Mouse (Mus musculus): ENCODE data around the gene Car14.
"Not testable (repeated sequence)": the region's sequence is repeated elsewhere in the genome, so short reads cannot be mapped to it uniquely, and the experiment has no call there.

Car14 gene

DNA sequence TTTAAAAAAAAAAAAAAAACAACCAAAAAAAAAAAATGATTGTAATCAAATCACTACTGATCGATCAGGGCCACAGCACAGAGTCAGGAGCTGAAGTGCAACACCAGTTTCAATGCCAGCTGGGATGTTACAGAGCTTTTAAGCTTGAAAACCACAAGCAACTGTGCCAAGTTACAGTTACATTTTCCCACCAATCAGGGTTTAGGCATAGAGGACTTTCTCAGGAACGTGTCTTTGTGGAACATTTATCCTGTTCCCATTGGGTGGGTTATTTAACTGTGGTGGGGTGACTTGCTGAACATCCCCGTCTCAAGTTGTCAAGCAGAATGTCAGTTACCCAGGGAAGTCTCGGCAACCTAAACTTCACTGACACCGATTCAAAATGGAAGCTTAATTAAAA, 20.6 kb upstream of the Car14 start:
- no peak for DNase-seq (ENCODE audit: low spot score in 2 of 2)

DNA sequence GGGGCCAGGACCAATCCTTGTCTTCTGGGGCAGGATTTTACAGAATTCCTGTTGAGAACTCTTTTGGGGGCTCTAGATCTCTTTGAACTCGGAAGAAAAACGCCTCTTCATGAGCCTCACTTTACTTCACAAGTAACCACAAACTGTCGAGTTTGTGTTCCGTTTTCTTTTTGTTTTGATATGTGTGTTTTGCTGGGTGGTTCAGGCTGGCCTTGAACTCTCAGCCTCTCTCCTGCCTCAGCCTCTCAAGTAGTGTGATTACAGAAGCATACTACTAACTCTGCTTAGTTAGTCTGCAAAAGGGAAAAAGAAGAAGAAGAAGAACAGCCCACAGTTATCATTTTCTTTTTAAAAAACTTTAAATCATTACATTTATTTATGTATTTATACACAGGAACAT, 19.7 kb upstream of the Car14 start:
- DNase-seq (ENCODE audit: low spot score in 2 of 2): no peak

GRCm38 (mm10) chr3:95923429-95923828, 18.9 kb upstream of the Car14 start:
- DNase-seq (ENCODE audit: low spot score in 2 of 2): not testable (repeated sequence)

DNA sequence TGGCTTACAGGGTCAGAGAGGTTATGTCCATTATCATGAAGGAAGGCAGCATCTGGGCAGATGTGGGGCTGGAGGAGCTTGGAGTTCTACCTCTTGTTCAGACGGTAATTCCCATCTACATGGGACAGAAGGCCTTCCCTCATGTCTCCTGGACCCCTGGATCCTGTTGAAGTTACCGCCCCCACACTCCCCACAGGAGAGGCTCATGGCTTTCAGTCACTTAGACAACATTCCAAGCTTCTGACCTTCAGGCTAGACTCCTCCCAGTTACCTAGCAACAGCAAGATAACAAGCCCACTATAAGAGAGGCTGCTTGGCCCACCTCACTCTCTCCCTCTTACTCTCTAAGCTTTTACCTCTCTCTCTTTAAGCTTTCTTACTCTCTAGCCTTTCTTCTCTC, 16.0 kb upstream of the Car14 start:
- DNase-seq (ENCODE audit: low spot score in 2 of 2): not testable (repeated sequence)

- DNase-seq (ENCODE audit: low spot score in 2 of 2): no peak
These were observed 12.3 kb upstream of the Car14 start for GRCm38 (mm10) chr3:95916760-95917159.

DNA sequence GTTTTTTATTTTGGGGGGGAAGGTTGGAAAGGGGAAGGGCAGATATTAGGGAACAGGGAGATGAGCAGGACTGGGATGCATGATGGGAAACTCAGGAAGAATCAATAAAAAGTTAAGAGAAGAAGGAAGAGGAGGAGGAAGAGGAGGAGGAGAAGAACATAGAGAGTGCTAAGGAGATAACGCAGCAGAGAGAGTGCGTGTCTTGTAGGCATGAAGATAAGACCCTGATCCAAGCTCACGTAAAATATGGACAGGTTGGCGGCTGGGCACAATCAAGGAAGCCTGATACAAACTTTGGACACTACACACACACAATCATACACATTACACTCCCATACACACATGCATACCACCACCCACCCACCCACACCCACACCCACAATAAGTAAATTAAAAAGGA, 10.2 kb upstream of the Car14 start:
- DNase-seq (ENCODE audit: low spot score in 2 of 2): no peak

DNA sequence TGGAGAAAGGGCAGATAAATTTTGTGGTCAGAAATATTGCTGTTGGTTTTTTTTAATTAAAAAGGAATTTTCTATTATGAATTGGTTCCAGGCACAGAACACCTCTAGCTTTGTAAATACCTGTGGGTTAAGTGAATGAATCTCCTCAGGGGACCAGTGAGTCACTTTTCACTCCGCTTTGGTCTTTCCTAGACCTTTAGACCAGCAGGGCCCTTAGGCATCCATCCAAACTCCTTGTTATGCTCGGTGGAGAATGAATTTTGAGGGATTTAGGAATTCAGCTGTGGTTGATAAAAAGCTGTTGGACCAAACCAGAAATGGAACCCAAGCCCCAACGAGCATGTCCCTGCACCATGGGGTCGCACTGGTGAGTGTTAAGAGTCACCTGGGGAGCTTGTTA, 3.1 kb upstream of the Car14 start:
- no peak for DNase-seq (ENCODE audit: low spot score in 2 of 2)

DNA sequence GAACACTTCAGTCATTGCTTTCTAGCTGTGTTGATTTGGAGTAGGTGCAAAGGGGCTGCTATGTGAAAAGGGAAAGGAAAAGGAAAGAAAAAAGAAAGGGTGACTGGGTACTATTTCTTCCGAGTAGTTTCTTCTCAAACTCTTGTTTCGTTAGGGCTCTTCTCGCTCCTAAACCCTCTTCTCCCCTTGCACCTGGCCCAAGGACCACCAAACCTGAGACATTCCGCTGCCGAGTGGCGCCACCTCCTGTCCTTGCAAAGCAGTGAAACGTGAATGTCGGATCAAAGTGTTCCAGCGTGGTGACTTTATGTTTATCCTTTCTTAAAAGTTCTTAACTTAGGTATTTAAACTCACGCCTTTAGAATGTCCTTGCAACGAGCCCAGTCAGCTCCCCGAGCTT, 2.4 kb upstream of the Car14 start:
- peak in 1 of 2 experiments; percentile 56 for DNase-seq (ENCODE audit: low spot score in 2 of 2)

- DNase-seq (ENCODE audit: low spot score in 2 of 2): peak in 1 of 2 experiments; percentile 63
These were observed 1.5 kb upstream of the Car14 start for GRCm38 (mm10) chr3:95905940-95906492.

- no peak for DNase-seq (ENCODE audit: low spot score in 2 of 2)
These were observed 852 bp upstream of the Car14 start for GRCm38 (mm10) chr3:95905146-95905939.

DNA sequence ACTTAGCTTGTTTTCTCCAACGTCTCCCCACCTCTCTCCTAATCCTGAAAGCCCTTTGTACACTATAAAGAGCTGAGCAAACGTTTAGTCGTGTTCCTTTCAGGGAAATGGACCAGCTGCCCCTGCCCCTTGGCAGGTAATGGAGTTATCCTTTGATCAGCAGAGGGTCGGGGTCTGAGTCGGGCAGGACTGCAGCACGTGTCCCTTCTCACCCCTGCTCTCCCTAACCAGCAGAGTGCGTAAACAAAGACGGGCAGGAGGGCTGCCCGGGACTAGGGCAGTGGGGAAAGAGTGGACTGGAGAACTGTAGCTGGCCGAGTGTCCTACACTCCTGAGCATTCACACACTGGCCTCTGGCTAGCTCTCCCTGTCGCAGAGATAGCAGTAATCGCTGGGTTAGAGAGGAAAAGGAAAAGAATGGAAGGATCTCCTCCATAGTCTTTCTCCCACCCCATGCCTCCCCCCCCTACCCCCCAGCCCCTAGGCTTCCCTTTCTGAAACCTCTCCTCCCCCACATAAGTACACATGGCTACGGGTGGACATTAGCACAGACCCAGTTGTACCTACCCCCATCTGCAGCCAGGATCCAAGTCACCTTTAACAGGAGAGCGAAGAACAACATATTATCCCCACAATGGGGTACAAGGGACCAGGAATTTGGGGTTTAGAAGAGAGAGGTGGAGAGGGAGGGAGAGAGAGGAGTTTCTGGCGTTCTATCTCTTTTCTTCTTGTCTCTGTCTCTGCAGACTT, 563 bp downstream of the Car14 start:
- DNase-seq (ENCODE audit: low spot score in 2 of 2): no peak

GRCm38 (mm10) chr3:95902643-95903042, 1.8 kb downstream of the Car14 start:
- DNase-seq (ENCODE audit: low spot score in 2 of 2): no peak

DNA sequence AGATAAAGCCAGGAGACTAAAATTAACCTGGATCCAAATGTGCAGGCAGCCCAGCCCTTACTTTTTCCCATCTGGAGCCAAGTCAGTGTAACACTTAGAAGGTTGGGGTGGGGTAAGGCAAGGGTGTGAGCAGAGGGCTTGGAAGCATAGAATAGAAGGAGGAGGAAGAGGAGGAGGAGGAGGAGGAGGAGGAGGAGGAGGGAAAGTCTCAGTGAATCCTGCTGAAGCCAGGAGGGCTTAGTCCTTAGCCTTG, 2.2 kb downstream of the Car14 start:
- DNase-seq (ENCODE audit: low spot score in 2 of 2): no peak

GRCm38 (mm10) chr3:95901616-95902372, 2.7 kb downstream of the Car14 start:
- DNase-seq (ENCODE audit: low spot score in 2 of 2): no peak

DNA sequence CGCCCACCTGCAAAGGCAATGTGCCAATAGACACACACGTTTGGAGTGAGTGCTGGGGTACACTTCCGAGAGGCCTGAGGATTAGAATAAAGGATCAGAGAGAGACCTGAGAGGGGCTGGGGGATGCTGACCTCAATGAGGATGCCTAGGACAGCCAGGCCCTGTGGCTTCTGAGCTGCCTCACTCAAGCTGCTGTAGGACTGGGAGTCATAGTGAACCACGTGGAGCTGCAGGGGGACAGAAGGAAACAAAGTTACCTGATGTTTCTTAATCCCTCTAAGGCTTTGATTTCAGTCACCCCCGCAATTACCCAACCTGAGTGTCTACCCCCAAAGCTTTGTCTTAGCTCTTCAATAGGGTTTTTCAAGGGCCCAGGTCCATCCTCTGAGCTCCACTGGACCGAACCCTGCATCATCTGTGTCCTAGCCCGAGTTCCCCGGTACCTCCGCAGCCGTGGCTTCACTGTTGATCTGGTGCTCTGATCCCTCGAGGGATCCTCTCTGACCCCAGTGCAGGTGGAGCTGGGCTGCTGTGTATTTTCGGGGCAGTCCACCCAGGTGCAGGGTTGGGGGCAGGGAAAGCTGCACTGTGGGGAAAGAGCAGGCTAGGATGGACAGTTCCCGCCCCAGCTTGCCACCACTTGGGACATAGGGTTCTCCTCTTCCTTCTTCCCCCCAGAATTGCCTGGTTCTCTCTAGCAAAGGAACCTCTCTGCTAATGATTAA, 4.5 kb downstream of the Car14 start:
- no peak for DNase-seq (ENCODE audit: low spot score in 2 of 2)

- not testable (repeated sequence) for DNase-seq (ENCODE audit: low spot score in 2 of 2)
These were observed 9.0 kb downstream of the Car14 start for GRCm38 (mm10) chr3:95895501-95895900.

GRCm38 (mm10) chr3:95894317-95895160, 10.0 kb downstream of the Car14 start:
- peak; percentile 62 to 72 for DNase-seq (ENCODE audit: low spot score in 2 of 2)

DNA sequence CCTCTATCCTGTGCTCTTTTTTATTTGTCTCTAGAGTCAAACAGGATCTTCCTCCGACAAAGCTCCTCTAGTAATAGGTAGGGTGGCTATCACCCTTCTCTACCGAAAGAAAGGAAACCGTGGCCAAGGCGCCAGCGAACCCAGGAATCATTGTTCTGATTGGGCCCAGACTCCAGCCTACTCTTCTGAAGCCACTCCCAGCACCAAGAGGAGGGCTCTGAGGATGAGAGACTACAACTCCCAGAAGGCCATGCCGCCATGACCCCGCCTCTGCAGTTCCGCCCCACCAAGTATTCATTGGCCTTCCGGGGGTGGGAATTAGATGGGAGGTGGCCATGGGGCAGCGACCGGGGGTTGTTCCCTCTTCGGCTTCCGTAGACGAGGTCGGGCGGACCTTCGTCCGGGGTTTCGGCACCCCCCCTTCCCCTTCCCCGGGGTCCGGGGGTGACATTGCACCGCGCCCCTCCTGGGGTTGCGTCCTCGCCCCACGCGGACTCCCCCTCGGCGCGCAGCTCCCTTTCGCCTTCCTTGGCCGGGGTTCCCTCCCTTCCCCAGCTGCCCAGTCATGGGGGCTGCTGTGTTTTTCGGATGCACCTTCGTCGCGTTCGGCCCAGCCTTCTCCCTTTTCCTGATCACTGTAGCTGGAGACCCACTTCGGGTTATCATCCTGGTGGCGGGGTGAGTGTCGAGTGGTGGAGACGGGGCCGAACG, 10.7 kb downstream of the Car14 start, which contains the start of gene Aph1a:
TSS of gene Aph1a (plus strand) at position 364 of the 711 bp plus-strand sequence.
- peak; percentile 98 to 99 for DNase-seq (ENCODE audit: low spot score in 2 of 2)

DNA sequence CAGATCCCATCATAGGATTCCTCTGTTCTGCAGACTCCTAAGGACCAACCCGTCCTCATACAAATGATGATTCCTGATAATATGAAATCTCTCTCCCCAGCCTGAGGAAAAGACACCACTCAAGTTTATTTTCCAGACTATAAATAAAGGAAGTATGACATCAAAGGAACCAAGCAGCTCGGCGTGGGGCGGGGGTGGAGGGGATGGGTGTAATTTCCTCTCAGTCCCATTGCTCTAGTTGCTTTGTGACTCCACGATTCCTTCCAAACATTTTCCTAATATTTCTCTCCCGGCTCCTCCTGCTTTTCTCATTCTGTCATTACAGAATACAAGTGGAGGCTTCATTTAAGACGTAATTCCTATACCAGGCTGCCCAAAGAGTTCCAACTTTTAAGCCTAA, 11.4 kb downstream of the Car14 start:
- DNase-seq (ENCODE audit: low spot score in 2 of 2): no peak

Measured in right cerebral cortex, postnatal 10 days (tissue).